Mouse (Mus musculus) kidney, postnatal 25 days (tissue): Measurements from ENCODE around the gene Pla2r1.

ENCODE experiments used
- DNase-seq, 2 experiments: peaks; one replicate each; pipeline ENCODE4 v3.0.0; 2021; ENCODE audit warnings: mixed read lengths in 2 of 2

Pla2r1 gene

DNA sequence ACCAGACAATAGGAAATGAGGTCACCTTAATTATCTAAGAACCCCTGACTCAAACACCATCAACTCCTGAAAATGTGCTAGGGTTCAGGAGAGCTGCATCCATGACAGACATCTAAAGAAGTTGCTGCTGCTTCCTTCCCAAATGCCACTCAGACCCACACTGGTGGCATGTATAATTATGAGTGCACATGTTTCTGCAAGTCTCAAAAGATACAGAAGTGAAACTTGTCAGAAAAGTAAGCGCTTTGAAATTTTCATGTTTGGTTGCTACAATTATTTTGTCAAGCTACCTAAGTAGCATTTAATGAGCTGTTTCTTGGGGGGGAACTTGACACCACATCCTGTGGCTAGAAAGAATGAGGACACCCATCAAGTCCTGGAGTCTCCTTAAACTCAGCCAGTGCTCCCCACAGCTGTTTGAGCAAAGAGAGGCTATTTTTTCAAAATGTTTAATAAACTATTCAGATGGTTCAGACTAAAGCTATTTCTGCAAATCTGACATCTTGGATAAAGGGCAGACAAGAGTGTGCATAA, 52.5 kb downstream of the Pla2r1 start:
- DNase-seq, result no peak

DNA sequence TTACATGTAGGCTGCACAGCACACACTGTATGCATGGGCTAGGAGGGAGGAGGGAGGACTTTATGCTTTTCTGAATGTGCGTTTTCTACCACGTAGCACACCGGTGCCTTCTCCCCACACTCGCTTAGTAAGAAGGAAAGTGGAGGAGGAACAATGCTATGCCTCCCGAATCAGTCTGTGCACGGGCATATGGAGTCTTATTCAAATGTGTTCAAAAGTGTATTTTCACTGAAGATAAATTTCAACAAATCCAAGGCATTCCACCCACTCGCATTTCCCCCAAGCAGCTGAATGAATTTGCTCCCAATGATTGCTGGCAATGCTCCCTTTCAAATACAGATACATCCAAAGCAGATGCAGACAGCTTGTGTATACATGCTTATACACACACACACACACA, 73.2 kb downstream of the Pla2r1 start:
- DNase-seq, result no peak

DNA sequence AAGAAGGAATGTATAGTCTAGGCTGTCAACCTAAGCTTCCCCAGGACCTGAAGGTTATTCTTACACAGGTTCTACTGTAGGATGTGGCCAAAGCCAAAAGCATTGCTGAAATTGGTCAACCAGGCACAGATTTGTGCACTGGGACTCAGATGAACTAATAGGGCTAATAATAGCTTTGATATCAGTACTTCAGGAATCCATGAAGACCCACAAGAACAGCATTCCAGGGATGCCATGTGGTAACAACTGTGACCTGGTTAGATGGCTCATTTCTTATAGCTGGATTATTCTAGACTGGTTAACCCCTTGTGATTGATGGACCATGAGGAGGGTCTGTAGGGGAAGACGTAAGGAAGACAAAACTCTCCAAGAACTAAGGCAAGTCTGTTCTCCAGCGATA, 74.3 kb downstream of the Pla2r1 start:
- no peak for DNase-seq

GRCm38 (mm10) chr2:60468901-60469770, 84.0 kb downstream of the Pla2r1 start:
- DNase-seq, result no peak

DNA sequence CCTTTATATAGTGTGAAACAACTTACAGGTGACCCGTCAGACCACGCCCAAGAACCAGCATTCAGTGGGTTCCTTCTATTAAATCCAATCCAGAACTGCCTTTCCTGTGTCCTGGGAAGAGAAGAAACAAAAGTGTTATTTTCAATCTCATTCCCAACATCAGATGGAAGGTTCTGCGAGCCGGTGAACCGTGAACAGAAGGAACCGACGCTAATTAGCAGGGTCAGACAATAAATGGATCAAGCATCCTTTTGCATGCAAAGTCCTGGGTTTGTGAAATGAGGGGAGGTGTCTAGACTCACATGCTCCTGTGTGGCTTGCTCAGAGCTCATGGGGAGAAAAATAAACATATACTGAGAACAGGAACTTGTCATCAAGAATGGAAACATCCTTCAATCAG, 100.7 kb downstream of the Pla2r1 start:
- DNase-seq, result no peak

DNA sequence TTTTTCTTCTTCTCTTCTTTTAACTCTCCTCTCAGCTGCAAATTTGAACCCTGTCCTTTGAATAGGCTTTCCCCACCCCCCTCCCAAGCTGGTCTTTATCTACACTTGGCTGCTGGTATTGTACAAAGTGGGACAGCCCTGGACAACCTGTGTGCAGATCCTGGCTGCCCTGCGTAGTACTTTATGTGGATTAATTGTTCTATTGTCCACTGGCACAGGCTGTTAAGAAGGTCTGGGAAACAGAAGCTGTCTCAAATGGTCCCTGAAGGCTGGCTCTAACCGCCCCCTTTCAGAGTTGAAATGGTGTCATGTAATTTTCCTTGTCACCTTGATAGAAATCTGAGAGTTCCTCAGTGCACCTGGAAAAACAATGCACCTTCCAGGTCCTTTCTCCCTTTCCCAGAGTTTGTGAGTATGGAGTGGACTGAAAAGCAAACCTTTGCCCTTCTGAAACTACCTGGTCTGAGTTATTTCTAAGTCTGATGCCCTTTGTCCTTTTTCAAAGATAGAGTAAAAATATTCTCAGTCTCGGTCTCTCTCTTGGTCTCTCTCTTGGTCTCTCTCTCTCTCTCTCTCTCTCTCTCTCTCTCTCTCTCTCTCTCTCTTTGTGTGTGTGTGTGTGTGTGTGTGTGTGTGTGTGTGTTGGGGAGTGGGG, 101.9 kb downstream of the Pla2r1 start:
- DNase-seq, result no peak

- DNase-seq, result no peak
These were observed 103.4 kb downstream of the Pla2r1 start for GRCm38 (mm10) chr2:60449732-60450131.

DNA sequence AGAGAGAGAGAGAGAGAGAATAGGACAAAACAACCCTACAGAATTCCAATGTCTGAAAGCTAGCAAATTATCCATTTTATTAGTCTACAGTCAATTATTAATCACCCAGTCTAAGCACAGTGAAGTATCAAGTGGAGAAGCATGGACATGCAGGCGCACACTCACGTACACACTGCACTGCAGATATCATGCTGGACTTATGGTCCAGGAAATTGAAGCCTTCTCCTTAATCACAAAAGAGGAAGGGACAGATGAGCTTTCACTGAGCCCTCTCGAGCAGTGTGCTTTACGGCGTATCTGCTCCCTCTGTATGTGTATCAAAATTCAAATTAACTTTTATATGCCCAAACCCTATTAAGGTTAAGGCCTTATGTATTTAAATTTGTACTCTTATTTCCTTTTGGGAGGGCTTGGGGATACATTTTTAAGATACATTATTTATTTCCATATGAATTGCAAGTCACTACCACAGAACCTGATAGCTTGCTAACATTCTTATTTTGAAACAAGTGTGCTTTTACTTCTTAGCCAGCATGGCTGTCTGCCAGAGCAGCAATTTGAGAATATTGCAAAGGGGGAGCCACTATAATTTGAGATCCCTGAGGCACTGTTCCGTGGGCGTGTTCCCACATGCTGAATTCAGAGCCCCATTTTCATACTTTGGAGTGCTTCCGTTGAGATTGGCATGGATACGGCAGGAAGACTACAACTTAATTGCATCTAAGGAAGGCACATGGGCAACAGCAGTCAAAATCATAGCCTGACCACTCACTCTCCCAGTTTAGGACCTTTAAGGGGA, 108.2 kb downstream of the Pla2r1 start:
- DNase-seq, result peak in 1 of 2 experiments; percentile 6

GRCm38 (mm10) chr2:60443279-60443678, 109.8 kb downstream of the Pla2r1 start:
- no peak for DNase-seq

- no peak for DNase-seq
These were observed 111.2 kb downstream of the Pla2r1 start for GRCm38 (mm10) chr2:60441875-60442274.

DNA sequence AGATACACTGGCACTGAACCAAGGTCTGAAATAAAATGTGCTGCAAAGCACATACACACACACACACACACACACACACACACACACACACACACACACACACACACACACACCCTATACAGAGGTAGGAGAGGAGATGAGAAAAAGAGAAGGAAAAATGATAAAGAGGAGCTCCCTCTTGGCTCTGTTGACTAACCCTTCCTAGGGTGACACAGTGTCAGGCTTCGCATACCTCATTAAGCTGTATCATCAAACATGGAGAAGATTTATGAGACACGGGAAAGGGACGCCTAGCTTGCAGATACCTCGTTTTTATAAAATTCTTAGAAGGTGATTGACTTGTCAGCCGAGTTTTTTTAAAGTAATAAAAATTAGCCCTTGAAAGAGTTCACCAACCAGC, 116.3 kb downstream of the Pla2r1 start:
- no peak for DNase-seq

DNA sequence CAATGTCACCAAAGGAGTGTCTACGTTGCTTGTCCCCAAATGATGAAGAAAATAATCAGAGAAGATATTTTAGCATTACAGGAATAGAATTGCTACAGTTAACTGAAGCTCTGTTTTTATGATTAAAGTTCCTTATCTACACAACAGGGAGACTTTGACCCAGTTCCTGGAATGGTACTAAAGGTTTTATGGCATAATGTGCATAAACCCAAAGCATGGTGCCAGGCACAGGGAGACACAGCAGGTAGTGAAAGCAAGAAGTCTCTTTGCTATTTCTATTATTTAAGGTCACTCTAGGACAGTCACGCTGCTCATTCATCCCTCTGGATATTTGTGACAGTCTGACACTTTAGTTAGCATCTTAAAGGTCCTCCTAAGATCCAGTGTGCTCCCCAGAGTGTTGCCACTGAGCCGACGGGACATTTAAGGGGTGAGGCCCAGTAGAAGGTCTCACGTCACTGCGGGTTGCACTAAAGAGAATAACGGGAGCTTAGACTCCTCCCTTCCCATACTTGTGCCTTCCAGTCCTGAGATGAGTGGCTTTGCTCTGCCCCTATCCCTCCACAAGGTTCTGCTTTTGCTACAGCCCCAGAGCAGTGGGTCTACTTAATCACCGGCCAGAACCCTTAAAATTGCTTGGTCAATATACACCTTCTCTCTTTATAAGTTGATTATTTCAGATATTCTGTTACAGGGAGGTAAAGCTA, 122.6 kb downstream of the Pla2r1 start:
- no peak for DNase-seq

- peak; percentile 75 to 76 for DNase-seq
These were observed 135.0 kb downstream of the Pla2r1 start for GRCm38 (mm10) chr2:60418075-60418474.

DNA sequence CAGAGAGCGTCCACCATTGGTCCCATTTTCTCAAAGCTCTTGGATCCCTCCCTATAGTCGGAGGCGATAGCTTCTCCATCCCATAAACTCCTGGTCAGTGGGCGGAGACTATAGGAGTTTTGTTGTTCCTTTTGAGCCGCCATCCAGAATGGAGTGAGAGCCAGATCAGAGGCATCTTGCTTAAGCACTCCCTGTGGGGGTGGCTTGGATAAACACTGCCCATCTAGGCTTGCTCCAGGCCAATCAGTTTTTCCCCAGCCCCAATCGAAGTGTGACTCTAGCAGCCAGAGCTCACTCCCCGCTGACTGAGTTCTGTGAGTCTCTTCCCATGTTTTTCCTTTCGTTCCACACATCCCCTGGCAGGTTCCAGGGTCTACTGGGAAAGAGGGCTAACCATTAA, 138.8 kb downstream of the Pla2r1 start:
- DNase-seq, result no peak

- no peak for DNase-seq
These were observed 140.0 kb downstream of the Pla2r1 start for GRCm38 (mm10) chr2:60413006-60413650.

DNA sequence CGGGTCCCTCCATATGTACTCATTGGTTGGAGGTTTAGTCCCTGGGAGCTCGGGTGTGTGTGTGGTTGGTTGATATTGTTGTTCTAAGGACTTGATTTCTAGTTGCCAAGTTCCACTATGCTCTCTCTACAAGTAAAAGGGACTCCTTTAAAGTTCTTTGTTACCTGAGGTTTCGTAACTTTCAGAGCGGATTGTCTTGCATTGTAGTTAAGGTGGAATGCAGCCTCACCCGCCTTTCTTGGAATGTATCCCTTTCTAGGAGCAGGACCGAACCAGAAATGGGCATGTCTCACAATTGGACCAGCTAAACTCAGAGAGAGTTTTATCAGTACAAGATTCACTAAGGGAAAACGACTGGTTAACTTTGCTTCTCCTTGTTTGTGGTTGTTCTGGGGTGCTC, 141.9 kb downstream of the Pla2r1 start:
- no peak for DNase-seq

GRCm38 (mm10) chr2:60409989-60410763, 142.9 kb downstream of the Pla2r1 start:
- no peak for DNase-seq

DNA sequence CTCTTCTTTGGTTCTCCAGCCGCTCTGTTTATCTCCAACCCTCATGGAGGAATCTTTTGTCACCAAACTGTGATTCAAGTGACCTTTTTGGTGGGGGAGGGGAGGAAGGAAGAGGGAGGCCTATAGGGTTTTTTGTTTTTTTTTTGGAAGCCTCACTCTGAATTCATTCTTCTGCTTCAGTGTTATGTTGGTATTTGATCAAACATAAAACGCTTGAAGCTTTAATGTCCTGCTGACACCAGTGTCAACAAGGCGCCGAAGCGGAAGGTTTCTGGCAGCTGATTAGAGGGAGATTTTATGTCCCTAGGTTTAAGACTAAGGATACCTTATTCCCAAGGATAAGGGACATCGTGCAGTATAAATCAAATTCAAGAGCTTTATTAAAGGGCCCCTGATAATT, 143.9 kb downstream of the Pla2r1 start:
- DNase-seq, result no peak

GRCm38 (mm10) chr2:60407387-60407786, 145.7 kb downstream of the Pla2r1 start:
- no peak for DNase-seq

DNA sequence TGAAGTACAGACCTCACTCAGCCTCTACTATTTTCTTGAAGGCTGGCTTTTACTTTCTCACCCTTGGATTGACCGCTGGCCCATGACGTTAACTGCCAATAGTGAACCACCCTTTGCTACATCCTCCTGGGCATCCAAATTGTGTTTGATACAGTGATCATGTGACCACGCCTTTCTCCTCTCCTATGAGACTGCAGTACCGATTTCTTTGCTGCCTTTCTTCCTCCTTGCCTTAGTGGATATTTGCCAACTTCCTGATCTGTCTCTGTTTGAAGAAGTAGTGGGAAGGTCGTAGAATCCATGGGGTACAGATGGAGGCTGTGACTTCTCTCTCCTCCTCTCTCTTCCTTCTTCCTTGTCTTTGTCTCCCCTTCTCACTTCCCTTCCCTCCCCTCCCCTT, 147.7 kb downstream of the Pla2r1 start:
- no peak for DNase-seq

DNA sequence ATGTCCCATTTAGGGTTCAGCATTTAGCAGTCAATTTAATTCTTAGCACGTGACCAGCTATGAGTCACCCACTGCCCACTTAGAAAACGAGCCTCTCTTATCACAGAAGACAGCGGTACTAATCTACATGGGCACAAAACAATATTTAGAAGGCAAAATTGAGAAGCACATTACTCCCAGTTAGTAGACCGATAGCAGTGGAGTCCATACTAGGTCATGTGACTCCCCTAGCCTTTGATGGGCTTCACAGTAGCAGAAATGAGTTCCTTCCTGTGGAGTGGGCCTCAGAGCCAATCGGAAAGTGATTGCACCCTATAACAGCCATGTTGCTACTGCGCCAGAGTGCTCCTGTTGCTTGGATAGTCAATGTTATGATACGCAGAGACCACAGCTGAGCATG, 148.3 kb downstream of the Pla2r1 start:
- DNase-seq, result no peak
